Mouse (Mus musculus) myocyte (in vitro differentiated cells): Measurements from ENCODE around the gene Cyba.

Experiments used
- CEBPB ChIP-seq: IDR thresholded peaks from 2 replicates; pipeline ENCODE4 v1.6.1; 2011; ENCODE audit warnings: mild to moderate bottlenecking, moderate library complexity; ENCODE audit not compliant: poor library complexity, insufficient read depth, severe bottlenecking
- MAX ChIP-seq: IDR thresholded peaks from one replicate; pipeline ENCODE4 v1.6.1; 2011; ENCODE audit warnings: low read depth, mild to moderate bottlenecking, control low read depth
- MYOG ChIP-seq, 3 experiments: IDR thresholded peaks; one replicate each; pipeline ENCODE4 v1.6.1; 2011; ENCODE audit warnings: control low read depth in 2 of 3, low read depth in 2 of 3, mild to moderate bottlenecking in 2 of 3; ENCODE audit not compliant: insufficient read length in 2 of 3, control insufficient read depth in 1 of 3, insufficient read depth in 1 of 3
- POLR2A ChIP-seq: IDR thresholded peaks from one replicate; pipeline ENCODE4 v1.6.1; 2011; ENCODE audit warnings: low read depth, mild to moderate bottlenecking, control low read depth, moderate library complexity; ENCODE audit not compliant: insufficient read length
- TCF12 ChIP-seq: IDR thresholded peaks from one replicate; pipeline ENCODE4 v1.6.1; 2011; ENCODE audit warnings: mild to moderate bottlenecking, control low read depth; ENCODE audit not compliant: poor library complexity, insufficient read depth, severe bottlenecking

- no peak for TF ChIP-seq POLR2A
- TF ChIP-seq MAX = no peak
- TF ChIP-seq TCF12 = no peak
- no peak for TF ChIP-seq MYOG (IDR thresholded peaks at IDR 0.05; ENCODE audit: control insufficient read depth in 1 of 3, insufficient read depth in 1 of 3, insufficient read length in 2 of 3, low read depth in 2 of 3)
- no peak for TF ChIP-seq CEBPB
These were observed 5.1 kb upstream of the Cyba start for GRCm38 (mm10) chr8:122437708-122438331.
